ENCODE assay signal across 15 mouse cellular contexts in the genomic region with DNA sequence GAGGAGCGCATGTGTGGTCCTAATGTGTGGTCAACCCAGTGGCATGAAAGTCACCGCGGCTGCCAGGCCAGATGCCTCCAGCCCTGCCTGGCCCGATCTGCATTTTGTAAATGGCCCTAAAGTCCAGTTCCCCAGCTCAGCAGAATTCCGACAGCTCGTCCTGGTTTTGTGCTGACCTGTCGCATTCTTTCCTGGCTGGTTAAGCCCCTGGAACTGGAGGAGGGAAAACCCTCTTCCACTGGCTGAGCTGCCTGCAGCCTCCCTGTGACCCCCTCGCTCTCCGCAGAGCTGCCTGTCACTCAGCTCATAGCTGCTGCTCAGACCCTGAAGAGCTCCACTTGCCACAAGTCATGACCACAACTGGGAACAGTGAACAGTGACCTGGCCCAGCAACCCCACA.
A peak's percentile ranks its signal among the peaks of the same experiment; 100 is the strongest.
DNase-seq lines count a peak whose midpoint lies in the region; ATAC-seq and TF ChIP-seq lines count a peak whose summit lies in the region.
"Had no signal": no experiment of that assay in that cellular context is flagged by ENCODE, and none has a peak within 500 bp of the region (broad histone marks: within the 10 kb centered on the region; RNA-seq: fewer than 3 reads in every experiment).

No protein-coding gene starts in this region.

- peak overlapping the region; percentile 29; the same call in 1 of the 2 replicates for H3K27ac ChIP-seq in heart, embryonic 11.5 days (ENCODE audit: low read depth, low read length)
- H3K27ac ChIP-seq in heart, adult 2 months, result no peak overlapping the region
- H3K27ac ChIP-seq in ES-E14 (ENCODE audit: insufficient read depth, low read depth, low read length, poor library complexity, severe bottlenecking), result no peak overlapping the region
- peak overlapping the region; percentile 47 for H3K27ac ChIP-seq in embryonic facial prominence, embryonic 11.5 days (replicated peaks; ENCODE audit: low read depth, low read length)

- intact Hi-C loops in heart, adult 2 months (cut with DNase I), result no loop called here
- intact Hi-C loops in left cerebral cortex, postnatal 14 days (cut with DNase I), result no loop called here

- no peak overlapping the region for H3K4me2 ChIP-seq in heart, embryonic 11.5 days
- no peak overlapping the region for H3K4me2 ChIP-seq in embryonic facial prominence, embryonic 11.5 days (ENCODE audit: low read depth, low read length)
- H3K4me2 ChIP-seq: liver, embryonic 11.5 days had no signal

- no peaks in the 10 kb centered on the region for H3K36me3 ChIP-seq in heart, embryonic 11.5 days (ENCODE audit: control insufficient read depth, insufficient read depth, low read length)
- no peaks in the 10 kb centered on the region for H3K36me3 ChIP-seq in heart, adult 2 months (ENCODE audit: control insufficient read depth, insufficient read depth, low read length)
- no peaks in the 10 kb centered on the region for H3K36me3 ChIP-seq in ES-E14 (ENCODE audit: control insufficient read depth, insufficient read depth, low read length, poor library complexity, severe bottlenecking)
- no peaks in the 10 kb centered on the region for H3K36me3 ChIP-seq in embryonic facial prominence, embryonic 11.5 days (replicated peaks; ENCODE audit: control insufficient read depth, insufficient read depth, low read depth, low read length)

- no peaks in the 10 kb centered on the region for H3K27me3 ChIP-seq in heart, embryonic 11.5 days (ENCODE audit: control insufficient read depth, insufficient read depth, low read length)
- H3K27me3 ChIP-seq in heart, adult 2 months (ENCODE audit: control insufficient read depth, insufficient read depth, low read length), result no peaks in the 10 kb centered on the region
- H3K27me3 ChIP-seq in embryonic facial prominence, embryonic 11.5 days (ENCODE audit: control insufficient read depth, insufficient read depth, low read length), result no peaks in the 10 kb centered on the region

- 39% methylated on average over 9 of the region's 9 CpGs for WGBS in heart, embryonic 11.5 days (ENCODE audit: insufficient replicate concordance)
- WGBS in heart, adult 2 months, result 77% methylated on average over 9 of the region's 9 CpGs
- WGBS in embryonic facial prominence, embryonic 11.5 days, result 39% methylated on average over 9 of the region's 9 CpGs

- H3K9ac ChIP-seq in heart, embryonic 11.5 days (ENCODE audit: low read depth, low read length), result no peak overlapping the region
- H3K9ac ChIP-seq in heart, adult 2 months (ENCODE audit: low read depth, low read length), result no peak overlapping the region
- H3K9ac ChIP-seq in ES-E14 (ENCODE audit: insufficient read depth, low read depth, low read length, poor library complexity, severe bottlenecking), result no peak overlapping the region
- H3K9ac ChIP-seq in embryonic facial prominence, embryonic 11.5 days (replicated peaks; ENCODE audit: low read length), result peak overlapping the region; percentile 18; the same call in 1 of the 2 replicates

- TF ChIP-seq EP300 in heart, adult 2 months (IDR thresholded peaks at IDR 0.05; ENCODE audit: insufficient read depth, low read depth, low read length), result no peak

- H3K9me3 ChIP-seq in heart, embryonic 11.5 days (replicated peaks; ENCODE audit: control insufficient read depth, low read length), result no peaks in the 10 kb centered on the region
- no peaks in the 10 kb centered on the region for H3K9me3 ChIP-seq in ES-E14 (ENCODE audit: control insufficient read depth, insufficient read depth, low read depth, low read length)
- no peaks in the 10 kb centered on the region for H3K9me3 ChIP-seq in embryonic facial prominence, embryonic 11.5 days (replicated peaks; ENCODE audit: control insufficient read depth, low read length)
- H3K9me3 ChIP-seq: megakaryocyte, embryonic 14.5 days had no signal

- in situ Hi-C loops in ES-E14 (cut with MboI; ENCODE audit: low sequenced_read_pairs in 2 of 2, unreplicated experiment in 2 of 2), result no loop called here

- H3K4me1 ChIP-seq in heart, embryonic 11.5 days (ENCODE audit: control insufficient read depth, insufficient read depth, low read length), result peaks cover 17% of the 10 kb centered on the region
- H3K4me1 ChIP-seq in heart, adult 2 months (ENCODE audit: control insufficient read depth, insufficient read depth, low read length), result no peaks in the 10 kb centered on the region
- no peaks in the 10 kb centered on the region for H3K4me1 ChIP-seq in ES-E14 (ENCODE audit: control insufficient read depth in 2 of 2, insufficient read depth in 2 of 2, low read length in 2 of 2, poor library complexity in 1 of 2)
- peaks cover 12% of the 10 kb centered on the region for H3K4me1 ChIP-seq in embryonic facial prominence, embryonic 11.5 days (ENCODE audit: control insufficient read depth, insufficient read depth, low read length)
- H3K4me1 ChIP-seq: megakaryocyte, embryonic 14.5 days had no signal

- TF ChIP-seq CTCF in heart, adult 2 months (IDR thresholded peaks at IDR 0.05), result no peak

- ATAC-seq in heart, embryonic 11.5 days (replicated peaks; ENCODE audit: insufficient number of reproducible peaks, low FRiP score, low TSS enrichment), result no peak
- no peak for ATAC-seq in embryonic facial prominence, embryonic 11.5 days (replicated peaks; ENCODE audit: insufficient number of reproducible peaks, low FRiP score, low TSS enrichment, low read depth)
- ATAC-seq: intestine, postnatal 0 days had no signal

- no peak for DNase-seq in heart, adult 2 months
- DNase-seq in ES-E14 (ENCODE audit: low read depth, low spot score), result no peak
- peak; percentile 52 for DNase-seq in embryonic facial prominence, embryonic 11.5 days (ENCODE audit: low spot score)
- DNase-seq in kidney, postnatal 4 days, result peak; percentile 53 to 71
- no peak for DNase-seq in testis, postnatal 14 days (ENCODE audit: low spot score)
- no peak for DNase-seq in left cerebral cortex, postnatal 14 days (ENCODE audit: low spot score in 2 of 2)
- no peak for DNase-seq in cerebellum, postnatal 10 days
- DNase-seq: B cell, adult 2 months; cerebellum, adult 11 months; layer of hippocampus, postnatal 36 days had no signal

- H3K79me2 ChIP-seq in heart, adult 2 months (replicated peaks; ENCODE audit: control insufficient read depth, insufficient read depth, low read length), result no peaks in the 10 kb centered on the region

- TF ChIP-seq POLR2A in heart, adult 2 months (IDR thresholded peaks at IDR 0.05; ENCODE audit: insufficient read depth, low read depth, low read length), result no peak

- H3K4me3 ChIP-seq in heart, embryonic 11.5 days (ENCODE audit: low read depth, low read length), result no peak overlapping the region
- H3K4me3 ChIP-seq in heart, adult 2 months, result no peak overlapping the region
- H3K4me3 ChIP-seq in ES-E14 (ENCODE audit: insufficient read depth in 1 of 2, low read depth in 1 of 2, low read length in 2 of 2, poor library complexity in 1 of 2, severe bottlenecking in 1 of 2), result no peak overlapping the region
- H3K4me3 ChIP-seq in embryonic facial prominence, embryonic 11.5 days (ENCODE audit: low read depth, low read length), result no peak overlapping the region
- H3K4me3 ChIP-seq: megakaryocyte, embryonic 14.5 days; myocyte had no signal

TF ChIP-seq in ES-E14, 5 proteins besides CTCF, POLR2A, EP300 and RAD21:
- TF ChIP-seq ZC3H11A (IDR thresholded peaks at IDR 0.05; ENCODE audit: borderline replicate concordance, low read depth, low read length), result no peak
- TF ChIP-seq MAFK (IDR thresholded peaks at IDR 0.05; ENCODE audit: insufficient read depth, low read depth, low read length), result peak; percentile 49; the same call in 1 of the 2 replicates

Comparison
In these comparisons a context has a peak if more than half of its experiments do, and no peak if none do; other contexts are left out.
1. H3K27ac ChIP-seq: peak in heart, embryonic 11.5 days (single experiment) and embryonic facial prominence, embryonic 11.5 days (single experiment); none in heart, adult 2 months (single experiment) and ES-E14 (single experiment).
2. DNase-seq: peak in embryonic facial prominence, embryonic 11.5 days (single experiment) and kidney, postnatal 4 days (2 of 2); none in heart, adult 2 months (0 of 2), ES-E14 (single experiment), testis, postnatal 14 days (single experiment), left cerebral cortex, postnatal 14 days (0 of 2) and cerebellum, postnatal 10 days (0 of 2).